Mouse (Mus musculus) urinary bladder, adult 18-20 months (tissue): ENCODE measurements around the gene Foxe1.

Source experiments
- DNase-seq, 2 experiments: peaks; one replicate each; pipeline ENCODE4 v3.0.0; 2022; ENCODE audit warnings: low spot score in 2 of 2, mixed read lengths in 2 of 2

Gene Foxe1

GRCm38 (mm10) chr4:46347580-46348515 is 4.4 kb downstream of the Foxe1 start:
- no peak for DNase-seq

DNA sequence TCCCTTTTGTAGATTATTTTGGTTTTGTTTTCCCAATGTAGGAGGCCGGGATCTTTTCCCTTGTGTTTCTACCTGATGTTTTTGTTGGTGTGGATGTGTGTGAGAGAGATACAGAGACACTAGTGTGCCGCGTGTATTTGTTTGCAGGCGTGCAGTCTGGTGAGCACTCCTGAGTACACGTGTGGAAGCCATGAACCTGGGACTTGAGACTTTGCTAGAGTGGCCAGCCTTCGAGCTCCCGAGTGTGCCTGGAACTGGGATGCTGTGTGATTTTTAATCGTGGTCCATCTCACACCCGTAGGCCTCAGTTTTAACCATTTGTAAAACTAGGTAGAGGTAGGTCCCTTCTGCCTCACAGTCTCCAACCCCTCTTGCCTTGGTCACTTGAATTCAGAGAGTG is 5.5 kb downstream of the Foxe1 start:
- no peak for DNase-seq

GRCm38 (mm10) chr4:46349530-46349929 is 6.1 kb downstream of the Foxe1 start:
- DNase-seq: no peak

DNA sequence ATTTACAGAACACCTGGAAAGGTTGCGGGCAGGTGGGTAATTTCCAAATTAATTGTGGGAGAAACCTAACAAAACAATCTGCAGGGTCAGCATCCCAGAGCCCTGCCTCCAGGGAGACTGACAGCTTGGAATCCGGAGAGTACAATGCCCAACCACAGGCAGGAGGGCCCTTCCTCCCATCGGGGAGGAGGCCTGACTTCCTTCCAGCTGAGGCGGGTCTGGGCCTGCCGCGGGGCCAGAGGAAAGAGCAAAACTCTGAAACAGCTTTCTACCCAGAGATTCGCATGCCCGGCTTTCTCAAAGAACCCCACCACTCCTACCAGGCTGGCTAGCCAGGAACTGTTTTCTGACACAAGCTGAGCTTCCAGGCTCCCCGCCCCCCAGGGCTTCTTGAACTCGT is 9.6 kb downstream of the Foxe1 start:
- DNase-seq: no peak

DNA sequence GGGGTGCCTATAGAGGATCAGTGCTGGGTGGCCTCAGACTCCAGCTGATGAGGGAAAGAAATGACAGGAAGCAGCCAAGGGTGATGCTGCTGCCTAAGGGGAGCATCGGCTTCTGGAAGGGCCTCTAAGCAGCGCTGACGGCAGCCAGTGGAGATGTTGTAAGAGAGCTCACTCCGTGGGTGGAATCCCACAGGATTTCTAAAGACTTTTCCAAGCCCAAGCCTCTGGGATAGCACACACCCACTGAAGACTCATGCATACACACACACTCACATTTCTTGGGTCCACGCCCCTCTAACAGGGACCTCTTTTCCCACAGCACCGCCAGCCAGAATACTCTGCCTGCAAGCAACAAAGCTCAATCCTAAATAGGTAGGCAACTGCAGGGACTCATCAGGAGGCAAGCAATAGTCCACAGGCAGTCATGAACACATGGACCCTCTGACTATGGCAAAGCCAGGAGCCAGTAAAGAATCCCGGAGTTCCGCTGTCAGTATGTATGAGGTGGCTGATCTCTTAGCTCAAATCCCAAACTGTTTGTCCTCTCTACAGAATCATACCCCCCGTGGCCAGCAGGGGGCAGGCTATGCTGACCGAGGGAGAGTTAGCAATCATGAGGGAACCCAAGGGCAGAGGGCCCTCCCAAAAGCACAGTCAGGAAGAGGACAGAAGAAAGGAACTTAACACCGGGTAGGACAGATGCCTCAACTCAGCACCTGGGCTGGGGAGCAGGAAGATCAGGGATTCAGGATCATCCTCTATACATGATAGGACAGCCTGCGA is 13.1 kb downstream of the Foxe1 start:
- DNase-seq: peak in 1 of 2 experiments; percentile 24

DNA sequence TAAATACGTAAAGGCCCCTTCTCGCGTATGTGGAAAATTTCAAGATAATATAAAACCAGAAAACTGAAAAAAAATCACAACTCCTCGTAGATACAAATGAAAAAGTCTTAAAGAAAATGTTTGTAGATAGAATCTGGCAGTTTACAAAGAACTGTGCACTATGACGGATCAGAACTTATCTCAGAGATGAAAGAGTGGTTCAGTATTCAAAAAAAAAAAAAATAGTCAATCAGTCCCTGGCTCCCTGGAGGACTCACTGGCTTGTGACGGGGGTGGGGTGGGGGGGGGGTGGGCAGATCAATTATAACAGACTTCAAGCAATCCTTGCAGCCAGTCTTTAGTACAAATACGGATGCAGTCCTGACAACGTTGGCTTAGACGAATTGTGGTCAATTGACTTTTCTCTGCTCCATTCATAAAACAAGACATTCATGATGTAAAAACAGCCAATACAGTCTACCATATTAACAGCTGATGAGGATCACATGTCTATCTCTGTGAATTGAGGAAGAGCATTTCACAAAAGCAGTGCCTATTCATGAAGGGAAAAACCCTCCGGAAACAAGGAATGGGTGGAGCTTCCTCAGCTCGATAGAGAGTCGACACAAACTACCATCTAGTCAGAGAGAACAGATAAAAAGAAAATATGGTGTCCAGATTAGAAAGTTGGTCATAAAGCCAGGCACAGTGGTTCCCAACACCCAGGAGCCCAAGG is 16.3 kb downstream of the Foxe1 start:
- DNase-seq: no peak

DNA sequence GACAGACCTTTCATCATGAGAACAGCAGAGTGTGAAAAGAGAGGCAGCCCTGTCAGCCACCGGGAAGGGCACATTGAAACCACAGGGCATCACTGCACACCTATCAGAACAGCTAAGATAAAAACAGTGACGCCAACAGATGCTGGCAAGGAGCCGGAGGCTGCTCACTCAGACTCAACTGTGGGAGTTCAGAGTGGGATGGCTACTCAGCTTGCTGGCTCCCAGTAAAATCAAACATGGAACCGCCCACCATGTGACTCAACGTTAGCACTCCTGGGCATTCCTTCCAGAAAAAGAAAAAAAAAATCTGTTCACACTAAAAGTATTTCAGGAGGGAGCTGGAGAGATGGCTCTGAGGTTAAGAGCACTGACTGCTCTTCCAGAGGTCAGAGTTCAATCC is 17.8 kb downstream of the Foxe1 start:
- DNase-seq: no peak

- no peak for DNase-seq
Observed at GRCm38 (mm10) chr4:46364360-46364759, 21.0 kb downstream of the Foxe1 start.

GRCm38 (mm10) chr4:46367487-46367959 is 24.1 kb downstream of the Foxe1 start:
- no peak for DNase-seq

GRCm38 (mm10) chr4:46369070-46369469 is 25.7 kb downstream of the Foxe1 start:
- DNase-seq: no peak

DNA sequence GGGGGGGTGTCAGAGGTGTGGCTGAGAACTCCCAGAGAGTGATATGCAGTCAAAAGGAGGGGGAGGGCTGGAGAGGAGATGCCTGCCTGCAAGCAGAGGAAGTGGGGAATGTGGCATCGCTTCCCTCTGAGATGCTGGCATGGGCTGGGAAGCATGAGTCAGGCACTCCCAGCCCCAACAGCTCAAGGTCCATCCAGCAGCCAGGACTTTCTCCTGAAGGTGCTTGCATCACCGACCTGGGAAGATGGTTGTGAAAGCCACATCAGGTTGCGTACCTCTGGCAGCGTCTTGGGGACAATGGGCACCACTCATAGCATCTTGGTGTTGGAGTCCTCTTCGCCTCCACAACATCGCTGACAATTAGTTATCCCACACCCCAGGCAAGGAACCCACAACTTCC is 27.0 kb downstream of the Foxe1 start:
- DNase-seq: no peak

DNA sequence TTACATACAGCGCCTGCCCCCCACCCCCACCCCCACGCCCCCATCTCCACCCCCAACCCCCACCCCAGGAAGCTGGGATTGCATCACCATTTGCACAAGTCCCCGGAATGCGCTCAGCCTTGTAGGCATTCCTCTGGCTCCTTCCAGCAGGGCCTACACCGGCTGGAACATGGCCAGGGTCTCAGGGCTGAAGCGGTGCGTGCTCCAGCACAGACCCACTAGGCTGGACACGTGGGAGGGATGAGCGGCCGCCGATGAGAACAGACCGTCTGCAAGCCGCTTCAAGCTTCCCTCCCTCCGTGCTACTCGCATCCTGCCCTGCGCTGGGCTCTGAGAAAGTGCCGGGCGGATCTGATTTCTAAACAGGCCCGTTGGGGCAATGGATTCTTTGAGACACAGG is 27.6 kb downstream of the Foxe1 start:
- peak in 1 of 2 experiments; percentile 53 for DNase-seq

- DNase-seq: no peak
Observed at GRCm38 (mm10) chr4:46374455-46374854, 31.0 kb downstream of the Foxe1 start.

GRCm38 (mm10) chr4:46374869-46375368 is 31.5 kb downstream of the Foxe1 start:
- DNase-seq: peak; percentile 62 to 69

DNA sequence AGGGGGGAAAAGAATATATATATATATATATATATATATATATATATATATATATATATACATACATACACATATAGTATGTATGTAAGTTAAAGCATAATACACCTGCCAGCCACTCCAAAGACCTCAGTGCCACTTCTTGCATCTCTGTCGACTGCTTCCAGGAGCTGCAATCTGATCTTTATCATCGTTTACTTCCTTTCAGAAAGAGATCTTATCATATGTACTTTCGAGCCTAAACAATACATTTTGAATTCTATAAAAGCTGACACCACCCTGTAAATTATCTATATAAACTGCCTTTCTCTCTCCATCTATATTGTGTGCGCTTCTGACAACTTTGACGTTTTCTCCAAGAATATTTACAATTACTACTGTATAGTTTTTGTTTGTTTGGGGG is 45.1 kb downstream of the Foxe1 start:
- no peak for DNase-seq

DNA sequence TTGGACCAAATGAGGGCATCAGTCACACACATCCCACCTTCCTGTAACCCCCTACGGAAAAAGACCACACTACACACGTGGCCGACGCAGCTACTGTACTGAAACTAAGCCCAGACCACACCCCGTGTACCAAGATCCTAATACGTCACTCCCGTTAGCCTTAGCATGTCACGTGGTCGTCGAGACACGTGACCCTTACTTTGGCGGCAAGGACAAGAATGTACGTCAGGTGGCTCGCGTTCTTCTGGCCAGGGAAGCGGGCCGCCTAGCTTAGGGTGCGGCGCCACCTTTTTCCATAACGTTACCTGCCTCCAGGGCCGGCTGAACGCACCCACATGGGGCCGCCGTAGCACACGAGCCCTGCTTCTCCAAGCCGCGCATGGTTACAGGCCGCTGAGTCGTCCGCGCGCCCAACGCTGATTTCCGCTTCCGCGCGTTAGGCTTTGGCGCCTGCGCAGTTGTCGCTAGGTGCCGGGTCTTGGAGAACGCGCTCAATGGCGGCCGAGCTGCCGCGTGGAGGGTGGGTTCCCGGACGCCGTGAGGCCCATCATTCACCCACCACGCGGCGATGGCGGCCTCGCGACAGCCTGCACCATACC is 45.7 kb downstream of the Foxe1 start, which contains the start of gene Trmo:
Gene Trmo, minus strand, starts transcription at position 425 of the 599 bp plus-strand sequence.
- peak; percentile 88 to 91 for DNase-seq

GRCm38 (mm10) chr4:46389612-46390341 is 46.4 kb downstream of the Foxe1 start:
- DNase-seq: no peak

GRCm38 (mm10) chr4:46390390-46390970 is 47.1 kb downstream of the Foxe1 start:
- DNase-seq: peak; percentile 46 to 66

- DNase-seq: no peak
Observed at GRCm38 (mm10) chr4:46394388-46394787, 51.0 kb downstream of the Foxe1 start.

- no peak for DNase-seq
Observed at GRCm38 (mm10) chr4:46395736-46396135, 52.3 kb downstream of the Foxe1 start.
